Mouse (Mus musculus) limb, embryonic 12.5 days (tissue): ENCODE results near the gene Gpr84. TPM values are rescaled to one million over a fixed set of nuclear protein-coding genes. Genes with fewer than 3 reads are reported as not detected.

Experiments used
- ATAC-seq: fragments of 200-750 bp; cut with Nextera tagmentation; 2 replicates; pipeline ENCODE4 v1.8.0; 2017; ENCODE audit warnings: low read depth, moderate TSS enrichment; ENCODE audit not compliant: insufficient number of reproducible peaks, insufficient read depth, low FRiP score, low TSS enrichment
- H3K27ac ChIP-seq: fragments of 300-500 bp; sonication (generic); 2 replicates; pipeline ENCODE4 v1.5.1; 2016; ENCODE audit warnings: mild to moderate bottlenecking, moderate library complexity
- H3K27me3 ChIP-seq: fragments of 300-500 bp; sonication (generic); 2 replicates; pipeline ENCODE4 v1.6.1; 2016; ENCODE audit warnings: mild to moderate bottlenecking, moderate library complexity
- H3K36me3 ChIP-seq: fragments of 300-500 bp; sonication (generic); 2 replicates; pipeline ENCODE4 v1.6.1; 2016; ENCODE audit warnings: mild to moderate bottlenecking, moderate library complexity
- H3K4me1 ChIP-seq: fragments of 300-500 bp; sonication (generic); replicated peaks from 2 replicates; pipeline ENCODE4 v1.6.1; 2016
- H3K4me2 ChIP-seq: fragments of 300-500 bp; sonication (generic); 2 replicates; pipeline ENCODE4 v1.6.1; 2016; ENCODE audit warnings: mild to moderate bottlenecking, moderate library complexity
- H3K4me3 ChIP-seq: fragments of 300-500 bp; sonication (generic); replicated peaks from 2 replicates; pipeline ENCODE4 v1.5.1; 2016; ENCODE audit warnings: mild to moderate bottlenecking
- H3K9ac ChIP-seq: fragments of 300-500 bp; sonication (generic); replicated peaks from 2 replicates; pipeline ENCODE4 v1.6.1; 2016; ENCODE audit warnings: mild to moderate bottlenecking, moderate library complexity
- H3K9me3 ChIP-seq: fragments of 300-500 bp; sonication (generic); 2 replicates; pipeline ENCODE4 v1.6.1; 2016; ENCODE audit warnings: mild to moderate bottlenecking, moderate library complexity
- WGBS: fragments of 180-500 bp; shearing (Covaris S2); methylation state at CpG from one replicate; pipeline ENCODE4 v1.1.7; 2016; 5-methylcytosine and 5-hydroxymethylcytosine counted together
- polyA plus RNA-seq: library from polyadenylated mRNA; unstranded; fragments of >200 nt; fragmentation: Nextera tagmentation; extraction: Ambion mirVana; gene quantifications from 2 replicates; pipeline ENCODE4 v1.2.1, GENCODE M21; 2016

Gpr84 gene
- polyA plus RNA-seq, 1 experiment from 2014 or later, result 0.31 TPM

DNA sequence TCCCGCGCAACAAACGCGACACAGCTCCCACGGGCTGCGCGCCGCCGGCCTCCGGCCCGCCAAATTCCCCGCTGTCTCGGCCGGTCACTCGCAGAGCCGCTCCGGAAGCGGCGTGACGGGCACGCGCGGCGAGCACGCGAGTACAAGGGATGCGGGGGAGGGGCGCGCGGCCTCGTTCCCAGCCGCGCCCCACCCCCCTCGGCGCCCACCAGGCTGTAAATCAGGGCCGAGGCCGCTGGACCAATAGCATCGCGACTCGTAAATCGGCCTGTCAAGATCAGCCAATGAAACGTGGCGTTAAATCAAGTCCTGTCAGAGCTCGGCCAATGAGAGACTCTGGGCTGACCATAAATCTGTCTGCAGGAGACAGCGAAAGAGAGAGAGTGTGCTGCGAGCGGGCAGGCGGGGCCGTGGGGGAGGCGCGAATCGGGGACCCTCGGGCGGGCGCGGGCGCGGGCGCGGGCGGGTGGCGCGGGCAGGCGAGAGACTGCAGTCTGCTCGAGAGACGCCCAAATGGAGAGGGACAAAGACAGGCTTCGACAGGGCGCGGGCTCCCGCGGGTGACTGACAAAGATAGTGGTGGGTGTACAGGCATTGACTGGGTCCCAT is 5.2 kb downstream of the Gpr84 start:
- Histone ChIP-seq H3K27ac (peak overlapping the region; percentile 98), H3K27me3 (peaks cover 9% of the 10 kb centered on the region; the same call in 1 of the 2 replicates), H3K9me3 (no peaks in the 10 kb centered on the region), H3K4me1 (peaks cover 74% of the 10 kb centered on the region), H3K9ac (peak overlapping the region; percentile 66), H3K4me2 (peak overlapping the region; percentile 75), H3K4me3 (peak overlapping the region; percentile 41), H3K36me3 (no peaks in the 10 kb centered on the region)
- under 1% methylated on average over 71 of the region's 71 CpGs for WGBS
- peak; percentile 88 for ATAC-seq

DNA sequence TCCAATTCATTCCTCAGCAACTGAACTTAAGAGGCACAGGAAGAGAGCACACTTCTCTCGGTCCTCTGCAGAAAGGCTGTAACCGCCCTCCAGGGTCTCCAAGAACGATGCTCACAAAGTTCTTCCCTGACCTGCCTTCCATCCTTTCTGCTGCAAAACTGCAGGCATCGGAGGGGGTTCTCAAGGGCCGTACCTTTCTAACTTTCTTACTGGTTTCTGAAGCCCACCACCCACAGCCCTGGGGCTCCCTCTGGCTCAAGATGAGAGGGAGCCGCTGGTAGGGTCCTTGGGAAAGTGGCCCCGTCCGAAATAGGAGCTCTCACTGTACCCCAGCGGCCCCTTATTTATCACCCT is 5.8 kb downstream of the Gpr84 start:
- H3K4me1 ChIP-seq, result peaks cover 80% of the 10 kb centered on the region
- peak overlapping the region; percentile 75 for H3K4me2 ChIP-seq
- 0% methylated on average over 9 of the region's 9 CpGs for WGBS
- peak; percentile 1; the same call in 1 of the 2 replicates for ATAC-seq
- no peaks in the 10 kb centered on the region for H3K36me3 ChIP-seq
- peak overlapping the region; percentile 66 for H3K9ac ChIP-seq
- no peaks in the 10 kb centered on the region for H3K9me3 ChIP-seq
- H3K4me3 ChIP-seq, result peak overlapping the region; percentile 41
- H3K27me3 ChIP-seq, result peaks cover 9% of the 10 kb centered on the region; the same call in 1 of the 2 replicates
- peak overlapping the region; percentile 98 for H3K27ac ChIP-seq

DNA sequence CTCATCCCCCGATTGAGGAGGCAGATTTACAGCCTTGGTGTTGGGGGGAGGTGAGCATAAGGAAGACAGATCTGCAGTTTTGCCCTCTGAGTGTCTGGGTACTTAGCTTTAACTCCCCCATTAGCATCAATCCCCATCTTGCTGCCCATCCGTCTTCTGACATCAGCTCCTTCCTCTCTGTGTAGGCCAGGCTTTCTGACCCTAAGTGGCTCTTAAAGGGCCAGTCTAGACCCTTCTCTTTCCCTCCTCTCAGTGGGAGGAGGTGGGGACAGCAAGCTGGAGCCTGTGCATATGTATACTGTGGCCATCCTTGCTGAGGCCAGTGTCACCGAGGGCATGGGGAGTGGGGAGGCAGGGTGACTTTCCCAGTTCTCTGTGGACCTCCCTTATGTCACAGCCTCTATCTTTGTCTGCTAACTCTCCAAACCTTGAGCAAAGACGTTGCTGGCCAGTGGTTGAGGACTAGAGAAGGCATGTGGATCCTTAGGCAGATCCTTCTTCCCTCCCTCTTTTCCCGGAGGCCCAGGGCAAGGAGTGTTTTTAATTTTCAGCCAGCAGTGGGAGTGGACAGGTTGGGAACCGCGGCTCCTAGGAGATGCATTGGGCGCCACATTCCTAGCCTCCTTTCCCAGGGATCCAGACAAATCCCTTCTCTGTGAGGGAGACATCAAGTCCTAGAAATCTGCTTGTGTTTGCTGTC is 6.3 kb downstream of the Gpr84 start:
- H3K27ac ChIP-seq, result peak overlapping the region; percentile 98
- no peaks in the 10 kb centered on the region for H3K9me3 ChIP-seq
- H3K4me1 ChIP-seq, result peaks cover 85% of the 10 kb centered on the region
- peak overlapping the region; percentile 66 for H3K9ac ChIP-seq
- H3K27me3 ChIP-seq, result peaks cover 4% of the 10 kb centered on the region; the same call in 1 of the 2 replicates
- WGBS, result 2% methylated on average over 8 of the region's 8 CpGs
- peak overlapping the region; percentile 41 for H3K4me3 ChIP-seq
- ATAC-seq, result no peak
- no peaks in the 10 kb centered on the region for H3K36me3 ChIP-seq
- H3K4me2 ChIP-seq, result peak overlapping the region; percentile 75

DNA sequence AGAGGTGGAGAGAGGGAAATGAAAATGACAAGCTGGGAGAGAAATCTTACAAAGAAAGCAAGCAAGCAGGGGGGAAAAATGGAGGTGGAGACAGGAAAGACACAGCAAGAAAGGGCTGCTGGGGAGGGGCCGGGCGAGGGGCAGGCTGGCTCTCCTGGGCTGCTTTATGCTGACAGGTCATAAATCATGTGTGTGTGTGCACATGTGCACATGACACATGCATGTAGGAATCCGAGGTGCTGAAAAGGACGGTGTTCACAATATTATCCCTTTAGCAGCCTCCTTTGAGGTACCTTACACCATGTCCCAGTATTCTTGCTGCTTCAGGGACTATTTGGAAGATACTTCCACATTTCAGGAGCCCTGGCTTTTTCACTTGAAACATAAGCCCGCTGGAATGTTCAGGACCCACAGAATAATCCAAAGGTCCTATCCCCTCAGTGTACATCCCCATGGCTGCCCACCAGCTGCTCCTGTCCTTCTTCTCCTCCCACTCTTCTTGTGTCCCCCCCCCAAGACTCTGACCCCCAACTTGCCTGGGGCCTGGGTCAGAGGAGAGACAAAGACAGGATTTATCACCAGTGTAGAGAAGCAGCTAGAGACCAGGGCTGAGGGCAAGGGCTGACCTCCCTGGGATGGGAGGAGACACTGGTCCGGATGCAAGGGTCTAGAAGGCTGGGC is 7.9 kb downstream of the Gpr84 start:
- Histone ChIP-seq H3K9me3 (no peaks in the 10 kb centered on the region), H3K4me1 (peaks cover 92% of the 10 kb centered on the region), H3K27ac (peak overlapping the region; percentile 98), H3K4me2 (peak overlapping the region; percentile 57), H3K27me3 (no peaks in the 10 kb centered on the region), H3K9ac (peak overlapping the region; percentile 0), H3K36me3 (peaks cover 10% of the 10 kb centered on the region), H3K4me3 (no peak overlapping the region)
- no peak for ATAC-seq
- 2% methylated on average over 6 of the region's 6 CpGs for WGBS

DNA sequence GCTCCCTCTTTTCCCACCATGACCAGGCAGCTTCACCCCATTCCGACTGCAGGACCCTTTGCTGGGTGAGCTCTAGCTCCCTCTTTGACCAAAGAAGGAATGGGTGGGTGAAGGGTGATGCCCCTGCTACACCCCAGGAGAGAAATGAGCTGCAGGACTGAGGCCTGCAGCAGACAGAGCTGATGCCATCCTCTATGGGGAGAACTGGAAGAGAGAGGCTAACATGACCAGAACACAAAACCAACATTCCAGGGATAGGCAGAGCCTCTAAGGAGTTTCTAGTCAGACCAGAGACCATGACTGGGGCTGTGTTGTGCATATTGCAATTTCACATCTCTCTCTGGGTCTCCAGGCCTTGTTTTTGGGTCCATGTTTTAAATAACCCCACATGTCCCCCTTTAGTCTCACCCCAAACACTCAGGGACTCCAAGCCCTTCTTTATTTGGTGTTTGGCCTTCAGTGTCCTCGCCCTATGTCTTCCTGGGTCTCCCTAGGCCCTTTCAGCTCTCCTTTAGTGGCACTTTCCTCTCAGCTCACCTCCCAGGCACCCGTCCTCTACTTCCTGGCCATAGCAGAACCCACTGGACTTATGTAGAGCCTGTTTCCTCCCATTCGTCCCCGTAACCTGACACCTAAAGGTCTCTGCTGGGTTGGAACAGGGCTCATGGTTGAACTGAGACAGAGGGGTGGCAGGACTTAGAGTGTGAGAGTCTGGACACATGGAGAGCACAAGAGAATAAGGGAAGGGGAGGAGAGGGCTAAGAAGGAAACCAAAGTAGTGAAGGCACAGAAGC is 8.7 kb downstream of the Gpr84 start:
- Histone ChIP-seq H3K36me3 (peaks cover 16% of the 10 kb centered on the region), H3K9ac (no peak overlapping the region; the same call in 1 of the 2 replicates), H3K4me1 (peaks cover 92% of the 10 kb centered on the region), H3K27me3 (no peaks in the 10 kb centered on the region), H3K4me3 (no peak overlapping the region), H3K9me3 (no peaks in the 10 kb centered on the region), H3K27ac (peak overlapping the region; percentile 98), H3K4me2 (peak overlapping the region; percentile 57)
- ATAC-seq, result no peak
- WGBS, result 8% methylated on average over 5 of the region's 5 CpGs

- no peak overlapping the region for H3K9ac ChIP-seq
- no peak for ATAC-seq
- H3K4me3 ChIP-seq, result peak overlapping the region; percentile 28; the same call in 1 of the 2 replicates
- WGBS, result 5% methylated on average over 2 of the region's 2 CpGs
- H3K36me3 ChIP-seq, result peaks cover 16% of the 10 kb centered on the region
- H3K4me1 ChIP-seq, result peaks cover 92% of the 10 kb centered on the region
- no peaks in the 10 kb centered on the region for H3K9me3 ChIP-seq
- peak overlapping the region; percentile 57 for H3K4me2 ChIP-seq
- H3K27me3 ChIP-seq, result no peaks in the 10 kb centered on the region
- H3K27ac ChIP-seq, result peak overlapping the region; percentile 98
Measured at GRCm38 (mm10) chr15:103301046-103301445, 9.4 kb downstream of the Gpr84 start.

DNA sequence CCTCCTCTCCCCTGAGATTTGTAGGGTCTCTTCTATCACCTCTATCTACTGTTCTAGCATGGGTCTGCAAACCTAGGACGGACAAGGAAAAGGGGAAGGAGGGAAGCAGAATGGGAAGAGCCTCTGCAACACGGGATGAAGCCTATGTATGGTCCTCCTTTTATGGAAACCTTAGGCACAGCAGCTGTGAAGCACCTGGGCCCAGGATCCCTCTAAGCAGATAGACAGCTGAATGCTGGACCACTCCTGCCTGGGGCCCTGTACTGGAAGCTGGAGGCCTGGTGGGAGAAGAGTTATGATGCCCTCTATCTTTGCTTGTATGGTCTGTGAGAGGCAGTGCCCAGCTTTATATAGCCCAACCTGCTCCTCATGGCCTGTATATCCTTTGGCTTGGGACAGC is 9.9 kb downstream of the Gpr84 start:
- H3K9me3 ChIP-seq, result no peaks in the 10 kb centered on the region
- H3K36me3 ChIP-seq, result peaks cover 16% of the 10 kb centered on the region
- 2% methylated on average over 2 of the region's 2 CpGs for WGBS
- H3K27ac ChIP-seq, result peak overlapping the region; percentile 98
- H3K27me3 ChIP-seq, result no peaks in the 10 kb centered on the region
- H3K4me1 ChIP-seq, result peaks cover 92% of the 10 kb centered on the region
- peak overlapping the region; percentile 40; the same call in 1 of the 2 replicates for H3K9ac ChIP-seq
- H3K4me3 ChIP-seq, result peak overlapping the region; percentile 28
- H3K4me2 ChIP-seq, result peak overlapping the region; percentile 57
- ATAC-seq, result no peak

- peak overlapping the region; percentile 40; the same call in 1 of the 2 replicates for H3K9ac ChIP-seq
- peak; percentile 54 for ATAC-seq
- no peaks in the 10 kb centered on the region for H3K27me3 ChIP-seq
- peak overlapping the region; percentile 57 for H3K4me2 ChIP-seq
- peak overlapping the region; percentile 98 for H3K27ac ChIP-seq
- peaks cover 16% of the 10 kb centered on the region for H3K36me3 ChIP-seq
- no peaks in the 10 kb centered on the region for H3K9me3 ChIP-seq
- H3K4me1 ChIP-seq, result peaks cover 96% of the 10 kb centered on the region
- peak overlapping the region; percentile 28 for H3K4me3 ChIP-seq
- WGBS, result 2% methylated on average over 18 of the region's 18 CpGs
Measured at GRCm38 (mm10) chr15:103300067-103300471, 10.3 kb downstream of the Gpr84 start.

DNA sequence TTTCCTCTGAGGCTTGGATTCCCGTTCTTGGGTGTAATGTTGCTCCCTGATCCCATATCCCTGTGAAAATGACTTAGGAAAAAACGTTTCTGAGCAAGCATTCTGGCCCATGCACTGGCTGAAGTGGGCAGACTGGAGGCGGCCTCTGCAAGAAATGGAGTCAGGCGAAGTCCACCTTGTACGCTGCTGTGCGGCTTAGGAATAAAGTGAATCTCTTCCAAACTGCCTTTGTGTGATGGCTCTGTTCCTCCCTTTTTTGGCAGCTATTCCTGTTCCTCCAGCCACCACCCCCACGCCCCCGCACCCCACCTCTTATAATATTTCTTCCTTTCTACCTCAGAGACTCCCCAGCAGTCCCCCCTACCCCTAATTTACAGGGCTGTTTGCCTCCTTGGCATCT is 10.8 kb downstream of the Gpr84 start:
- H3K27me3 ChIP-seq, result no peaks in the 10 kb centered on the region
- H3K27ac ChIP-seq, result peak overlapping the region; percentile 98
- WGBS, result 21% methylated on average over 8 of the region's 8 CpGs
- H3K4me1 ChIP-seq, result peaks cover 99% of the 10 kb centered on the region
- peak overlapping the region; percentile 57 for H3K4me2 ChIP-seq
- H3K36me3 ChIP-seq, result peaks cover 16% of the 10 kb centered on the region
- no peak for ATAC-seq
- H3K9ac ChIP-seq, result peak overlapping the region; percentile 40; the same call in 1 of the 2 replicates
- H3K9me3 ChIP-seq, result no peaks in the 10 kb centered on the region
- peak overlapping the region; percentile 28 for H3K4me3 ChIP-seq

- 48% methylated on average over 5 of the region's 5 CpGs for WGBS
- H3K27ac ChIP-seq, result peak overlapping the region; percentile 98
- no peak overlapping the region for H3K4me3 ChIP-seq
- H3K9me3 ChIP-seq, result no peaks in the 10 kb centered on the region
- no peaks in the 10 kb centered on the region for H3K27me3 ChIP-seq
- peaks cover 96% of the 10 kb centered on the region for H3K4me1 ChIP-seq
- H3K4me2 ChIP-seq, result peak overlapping the region; percentile 57
- no peak for ATAC-seq
- H3K9ac ChIP-seq, result 0 out of 2 replicates have a peak overlapping the region, but pooled peaks have one; percentile 1
- H3K36me3 ChIP-seq, result peaks cover 16% of the 10 kb centered on the region
Measured at GRCm38 (mm10) chr15:103298861-103299616, 11.4 kb downstream of the Gpr84 start.
